Mouse (Mus musculus) kidney, embryonic 15.5 days (tissue): ENCODE data around the gene Srrt. TPM values are rescaled to one million over a fixed set of nuclear protein-coding genes. Genes with fewer than 3 reads are reported as not detected.
A peak's percentile ranks its signal among the peaks of the same experiment; 100 is the strongest.

Experiments used
- ATAC-seq: fragments of 200-750 bp; cut with Nextera tagmentation; replicated peaks from 2 replicates; pipeline ENCODE4 v1.8.0; 2017; ENCODE audit warnings: moderate TSS enrichment; ENCODE audit not compliant: low FRiP score
- H3K27ac ChIP-seq: fragments of 300-500 bp; sonication (generic); 2 replicates; pipeline ENCODE4 v1.5.1; 2015; ENCODE audit warnings: mild to moderate bottlenecking, inconsistent platforms
- H3K27me3 ChIP-seq: fragments of 300-500 bp; sonication (generic); 2 replicates; pipeline ENCODE4 v1.6.1; 2015; ENCODE audit warnings: inconsistent platforms
- H3K36me3 ChIP-seq: fragments of 300-500 bp; sonication (generic); 2 replicates; pipeline ENCODE4 v1.6.1; 2015; ENCODE audit warnings: inconsistent platforms
- H3K4me1 ChIP-seq: fragments of 300-500 bp; sonication (generic); 2 replicates; pipeline ENCODE4 v1.6.1; 2015; ENCODE audit warnings: inconsistent platforms
- H3K4me2 ChIP-seq: fragments of 300-500 bp; sonication (generic); 2 replicates; pipeline ENCODE4 v1.6.1; 2015; ENCODE audit warnings: moderate library complexity, mild to moderate bottlenecking, inconsistent platforms
- H3K4me3 ChIP-seq: fragments of 300-500 bp; sonication (generic); replicated peaks from 2 replicates; pipeline ENCODE4 v1.5.1; 2015; ENCODE audit warnings: mild to moderate bottlenecking, inconsistent platforms
- H3K9ac ChIP-seq: fragments of 300-500 bp; sonication (generic); 2 replicates; pipeline ENCODE4 v1.6.1; 2015; ENCODE audit warnings: mild to moderate bottlenecking, inconsistent platforms
- H3K9me3 ChIP-seq: fragments of 300-500 bp; sonication (generic); replicated peaks from 2 replicates; pipeline ENCODE4 v1.6.1; 2016; ENCODE audit warnings: inconsistent platforms
- WGBS: fragments of 180-500 bp; shearing (Covaris S2); methylation state at CpG from one replicate; pipeline ENCODE4 v1.1.7; 2015; ENCODE audit warnings: mixed read lengths; 5-methylcytosine and 5-hydroxymethylcytosine counted together
- polyA plus RNA-seq: library from polyadenylated mRNA; unstranded; fragments of >200 nt; fragmentation: Nextera tagmentation; extraction: Ambion mirVana; gene quantifications from 2 replicates; pipeline ENCODE4 v1.2.1, GENCODE M21; 2015

Srrt gene
- polyA plus RNA-seq, 1 experiment from 2014 or later, result 158 TPM

- H3K4me3 ChIP-seq, result peak overlapping the region; percentile 77
- peak overlapping the region; percentile 79; the same call in 1 of the 2 replicates for H3K27ac ChIP-seq
- no peaks in the 10 kb centered on the region for H3K9me3 ChIP-seq
- peak overlapping the region; percentile 97 for H3K4me2 ChIP-seq
- no peaks in the 10 kb centered on the region; the same call in 1 of the 2 replicates for H3K36me3 ChIP-seq
- 61% methylated on average over 10 of the region's 10 CpGs for WGBS
- peaks cover 29% of the 10 kb centered on the region for H3K4me1 ChIP-seq
- no peak for ATAC-seq
- no peak overlapping the region for H3K9ac ChIP-seq
- H3K27me3 ChIP-seq, result no peaks in the 10 kb centered on the region
These were observed 26.8 kb upstream of the Srrt start for GRCm38 (mm10) chr5:137334317-137334716.

- Histone ChIP-seq H3K4me3 (peak within 1 kb of the TSS; percentile 77), H3K9me3 (no peaks in the 10 kb centered on the region), H3K36me3 (no peaks in the 10 kb centered on the region; the same call in 1 of the 2 replicates), H3K4me2 (peak within 1 kb of the TSS; percentile 97), H3K4me1 (peaks cover 23% of the 10 kb centered on the region), H3K27me3 (no peaks in the 10 kb centered on the region), H3K9ac (peak within 1 kb of the TSS; percentile 66), H3K27ac (peak within 1 kb of the TSS; percentile 79)
- ATAC-seq, result peak; percentile 94
- WGBS, result under 1% methylated on average over 44 of the region's 44 CpGs
These were observed 26.2 kb upstream of the Srrt start, which contains the start of gene Slc12a9 for GRCm38 (mm10) chr5:137333512-137334174. Slc12a9 (minus strand) TSS chr5:137333597.

GRCm38 (mm10) chr5:137332857-137333511 is 25.5 kb upstream of the Srrt start:
- peaks cover 23% of the 10 kb centered on the region for H3K4me1 ChIP-seq
- peak overlapping the region; percentile 97 for H3K4me2 ChIP-seq
- H3K4me3 ChIP-seq, result peak overlapping the region; percentile 77
- WGBS, result 13% methylated on average over 15 of the region's 15 CpGs
- peaks cover 2% of the 10 kb centered on the region; the same call in 1 of the 2 replicates for H3K36me3 ChIP-seq
- no peaks in the 10 kb centered on the region for H3K9me3 ChIP-seq
- peak overlapping the region; percentile 79 for H3K27ac ChIP-seq
- H3K9ac ChIP-seq, result peak overlapping the region; percentile 66
- no peaks in the 10 kb centered on the region for H3K27me3 ChIP-seq
- ATAC-seq, result no peak; the same call in 1 of the 2 replicates

GRCm38 (mm10) chr5:137330910-137331309 is 23.4 kb upstream of the Srrt start:
- Histone ChIP-seq H3K4me3 (no peak overlapping the region), H3K36me3 (peaks cover 14% of the 10 kb centered on the region), H3K27ac (no peak overlapping the region), H3K4me2 (no peak overlapping the region), H3K9ac (no peak overlapping the region), H3K4me1 (peaks cover 11% of the 10 kb centered on the region), H3K9me3 (no peaks in the 10 kb centered on the region), H3K27me3 (no peaks in the 10 kb centered on the region)
- no peak for ATAC-seq
- 86% methylated on average over 7 of the region's 7 CpGs for WGBS

- Histone ChIP-seq H3K9me3 (no peaks in the 10 kb centered on the region), H3K4me3 (no peak overlapping the region), H3K27ac (no peak overlapping the region), H3K4me1 (no peaks in the 10 kb centered on the region), H3K27me3 (no peaks in the 10 kb centered on the region), H3K36me3 (peaks cover 74% of the 10 kb centered on the region), H3K9ac (no peak overlapping the region), H3K4me2 (no peak overlapping the region)
- WGBS, result 92% methylated on average over 3 of the region's 3 CpGs
- ATAC-seq, result no peak
These were observed 13.5 kb upstream of the Srrt start for GRCm38 (mm10) chr5:137320996-137321395.

- Histone ChIP-seq H3K36me3 (peaks cover 57% of the 10 kb centered on the region), H3K4me2 (no peak overlapping the region), H3K27me3 (no peaks in the 10 kb centered on the region), H3K9ac (no peak overlapping the region), H3K9me3 (no peaks in the 10 kb centered on the region), H3K27ac (no peak overlapping the region), H3K4me3 (no peak overlapping the region), H3K4me1 (peaks cover 17% of the 10 kb centered on the region)
- ATAC-seq, result no peak
- 75% methylated on average over 1 of the region's 1 CpGs for WGBS
These were observed 11.1 kb upstream of the Srrt start for GRCm38 (mm10) chr5:137318570-137318969.

- H3K9ac ChIP-seq, result no peak overlapping the region
- no peaks in the 10 kb centered on the region for H3K9me3 ChIP-seq
- no peak overlapping the region for H3K27ac ChIP-seq
- H3K36me3 ChIP-seq, result peaks cover 50% of the 10 kb centered on the region
- H3K4me3 ChIP-seq, result no peak overlapping the region
- 91% methylated on average over 8 of the region's 8 CpGs for WGBS
- no peak overlapping the region for H3K4me2 ChIP-seq
- ATAC-seq, result no peak
- peaks cover 29% of the 10 kb centered on the region for H3K4me1 ChIP-seq
- no peaks in the 10 kb centered on the region for H3K27me3 ChIP-seq
These were observed 9.9 kb upstream of the Srrt start for GRCm38 (mm10) chr5:137317361-137317760.

- peaks cover 51% of the 10 kb centered on the region for H3K36me3 ChIP-seq
- 0 out of 2 replicates have a peak overlapping the region, but pooled peaks have one; percentile 75 for H3K4me3 ChIP-seq
- H3K9ac ChIP-seq, result 0 out of 2 replicates have a peak overlapping the region, but pooled peaks have one; percentile 80
- H3K9me3 ChIP-seq, result no peaks in the 10 kb centered on the region
- peak; percentile 0; the same call in 1 of the 2 replicates for ATAC-seq
- peaks cover 41% of the 10 kb centered on the region for H3K4me1 ChIP-seq
- peak overlapping the region; percentile 95 for H3K27ac ChIP-seq
- no peaks in the 10 kb centered on the region for H3K27me3 ChIP-seq
- WGBS, result 43% methylated on average over 30 of the region's 30 CpGs
- peak overlapping the region; percentile 85 for H3K4me2 ChIP-seq
These were observed 7.8 kb upstream of the Srrt start for GRCm38 (mm10) chr5:137315084-137315903.

- Histone ChIP-seq H3K4me2 (peak within 1 kb of the TSS; percentile 85), H3K4me3 (peak within 1 kb of the TSS; percentile 75), H3K36me3 (peaks cover 51% of the 10 kb centered on the region), H3K27ac (peak within 1 kb of the TSS; percentile 95), H3K9me3 (no peaks in the 10 kb centered on the region), H3K4me1 (peaks cover 41% of the 10 kb centered on the region), H3K27me3 (no peaks in the 10 kb centered on the region), H3K9ac (peak within 1 kb of the TSS; percentile 80)
- 17% methylated on average over 30 of the region's 30 CpGs for WGBS
- ATAC-seq, result peak; percentile 95
These were observed 7.0 kb upstream of the Srrt start, which contains the start of gene Trip6 for GRCm38 (mm10) chr5:137314193-137315083. Trip6 (minus strand) TSS chr5:137314404.

- peak; percentile 72 for ATAC-seq
- Histone ChIP-seq H3K27ac (peak overlapping the region; percentile 95), H3K9ac (peak overlapping the region; percentile 80), H3K27me3 (no peaks in the 10 kb centered on the region), H3K4me1 (peaks cover 43% of the 10 kb centered on the region), H3K4me2 (peak overlapping the region; percentile 85), H3K4me3 (peak overlapping the region; percentile 75), H3K36me3 (peaks cover 53% of the 10 kb centered on the region), H3K9me3 (no peaks in the 10 kb centered on the region)
- 1% methylated on average over 22 of the region's 22 CpGs for WGBS
These were observed 6.2 kb upstream of the Srrt start for GRCm38 (mm10) chr5:137313466-137314192.
